Mouse (Mus musculus) left cerebral cortex, postnatal 25 days (tissue): ENCODE data around the gene Igsf3. TPM values are rescaled to one million over a fixed set of nuclear protein-coding genes. Genes with fewer than 3 reads are reported as not detected.

Experiments used
- DNase-seq, 2 experiments: peaks; one replicate each; pipeline ENCODE4 v3.0.0; 2022; ENCODE audit warnings: low spot score in 2 of 2, mixed read lengths in 1 of 2
- intact Hi-C: fragments of 180-260 bp; cut with DNase I; formaldehyde crosslinking; loops from one replicate; pipeline ENCODE4 v1.15.1; 2025
- total RNA-seq, 2 experiments: library from RNA; stranded (reverse); gene quantifications; 2 replicates each; pipeline ENCODE4 v1.2.3; 2021

The Igsf3 gene
- total RNA-seq, 2 experiments from 2014 or later = 21.4 to 22.0 TPM

GRCm38 (mm10) chr3:101486054-101486765 lies 109.3 kb downstream of the Igsf3 start:
- DNase-seq = no peak
- intact Hi-C loops = no loop called here

- no peak for DNase-seq
- intact Hi-C loops = no loop called here
Observed at GRCm38 (mm10) chr3:101487436-101487835, 110.6 kb downstream of the Igsf3 start.

- intact Hi-C loops = no loop called here
- DNase-seq = no peak
Observed at GRCm38 (mm10) chr3:101488204-101488603, 111.3 kb downstream of the Igsf3 start.

DNA sequence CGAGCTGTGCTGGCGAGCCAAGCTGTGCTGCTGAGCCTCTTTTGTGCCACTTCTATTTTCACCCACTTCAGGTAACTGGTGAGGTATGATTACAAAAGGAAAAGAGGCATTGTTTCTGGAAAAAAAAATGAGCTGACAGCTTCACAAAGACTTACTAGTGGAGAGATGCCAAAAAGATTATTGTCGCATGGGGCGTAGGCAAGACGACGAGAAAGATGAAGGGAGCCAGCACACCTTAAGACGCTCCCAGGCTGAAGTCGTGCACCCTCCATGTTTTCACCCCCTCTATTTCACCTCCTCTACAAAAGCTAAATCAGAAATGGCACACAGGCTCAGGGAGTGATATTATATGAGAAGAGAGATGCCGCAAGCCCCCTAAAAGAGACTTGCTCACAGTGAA lies 113.6 kb downstream of the Igsf3 start:
- intact Hi-C loops = loop anchor here (10.0 kb wide), 1 partner anchor 584 kb away; no protein-coding TSS in a partner anchor
- no peak for DNase-seq

DNA sequence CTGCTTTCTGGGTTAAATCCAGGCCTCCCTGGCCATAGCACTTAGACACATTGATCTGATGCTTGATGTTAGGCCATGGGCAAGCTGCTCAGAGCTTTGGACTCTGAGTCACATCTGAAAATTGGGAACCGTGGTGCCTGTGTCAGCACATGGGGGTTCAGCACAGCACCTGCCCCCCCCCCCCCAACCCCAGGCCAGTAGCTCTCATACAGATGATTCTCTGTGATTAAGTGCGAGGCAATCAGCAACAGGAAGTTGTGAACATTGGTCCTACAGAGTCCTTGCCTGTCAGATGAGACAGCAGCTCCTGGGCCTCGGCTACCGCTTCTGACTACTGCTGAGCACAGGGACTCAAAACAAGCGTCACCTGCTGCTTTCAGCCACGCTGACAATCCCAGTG lies 116.0 kb downstream of the Igsf3 start:
- intact Hi-C loops = loop anchor here (10.0 kb wide), 1 partner anchor 582 kb away; no protein-coding TSS in a partner anchor
- DNase-seq = no peak

- intact Hi-C loops = loop anchor here (1.0 to 10.0 kb wide), 2 partner anchors 318 to 581 kb away; no protein-coding TSS in a partner anchor
- DNase-seq = peak; percentile 91 to 93
Observed at GRCm38 (mm10) chr3:101493937-101494459, 117.1 kb downstream of the Igsf3 start.

- DNase-seq = no peak
- intact Hi-C loops = loop anchor here (10.0 kb wide), 1 partner anchor 577 kb away; no protein-coding TSS in a partner anchor
Observed at GRCm38 (mm10) chr3:101497432-101498030, 120.6 kb downstream of the Igsf3 start.

GRCm38 (mm10) chr3:101499906-101500305 lies 123.0 kb downstream of the Igsf3 start:
- intact Hi-C loops = loop anchor here (10.0 kb wide), 1 partner anchor 575 kb away; no protein-coding TSS in a partner anchor
- DNase-seq = no peak

GRCm38 (mm10) chr3:101500393-101501051 lies 123.6 kb downstream of the Igsf3 start:
- DNase-seq = no peak
- intact Hi-C loops = no loop called here

GRCm38 (mm10) chr3:101501611-101502010 lies 124.7 kb downstream of the Igsf3 start:
- DNase-seq = no peak
- intact Hi-C loops = no loop called here

DNA sequence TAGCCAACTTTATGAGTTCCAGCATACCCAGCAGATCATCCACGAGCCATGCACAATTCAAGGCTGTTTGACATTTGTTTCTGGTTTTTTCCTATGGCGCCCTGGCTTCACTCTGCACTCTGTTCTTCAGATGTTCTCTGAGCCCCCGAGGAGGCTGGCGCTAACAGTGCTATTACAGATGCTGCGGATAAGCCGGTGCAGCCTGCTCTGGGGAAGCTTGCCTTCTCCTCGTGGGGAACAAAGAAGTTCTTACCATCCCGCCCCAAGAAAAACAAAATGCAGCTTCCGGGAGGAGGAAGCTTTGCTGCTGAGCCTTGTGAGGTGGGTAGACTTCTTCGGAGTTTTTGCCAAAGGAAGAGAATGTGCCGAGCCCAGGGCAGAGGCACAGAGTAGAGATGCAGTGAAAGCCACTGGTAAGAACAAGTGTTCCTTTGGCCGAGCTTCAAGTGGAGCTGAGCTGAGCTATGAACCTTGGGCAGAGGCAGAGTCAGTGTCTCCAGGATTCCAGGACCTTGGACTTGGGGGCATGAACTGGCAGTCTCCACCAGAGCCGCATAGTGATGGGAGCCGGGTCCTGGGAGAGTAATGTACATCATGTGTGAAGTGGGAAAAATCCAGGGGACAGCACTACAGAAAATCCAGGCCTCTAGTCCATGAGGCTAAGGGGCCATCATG lies 125.3 kb downstream of the Igsf3 start:
- no peak for DNase-seq
- intact Hi-C loops = no loop called here

DNA sequence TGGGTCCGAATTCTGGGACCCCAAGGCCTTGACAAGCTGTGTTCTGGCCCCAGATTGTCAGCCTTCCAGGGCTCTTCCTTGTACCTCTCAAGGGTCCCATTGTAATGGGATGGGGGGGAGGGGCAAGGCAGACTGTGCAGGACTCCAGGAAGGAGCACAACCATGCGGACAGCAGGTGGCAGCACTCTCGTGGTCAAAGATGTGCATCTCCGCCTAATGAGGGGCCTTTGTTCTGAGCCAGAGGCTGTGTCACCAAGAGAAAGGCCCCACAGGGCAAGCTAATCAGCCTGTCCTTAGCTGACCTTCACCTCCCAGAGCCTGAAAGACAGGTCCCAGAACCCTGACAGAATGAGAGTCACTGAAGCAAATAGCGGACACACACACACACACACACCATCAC lies 129.3 kb downstream of the Igsf3 start:
- intact Hi-C loops = loop anchor here (1.0 to 5.0 kb wide), 4 partner anchors 66 to 306 kb away; partner anchors contain the start of gene Atp1a1
- DNase-seq = peak; percentile 76 to 84

- no peak for DNase-seq
- intact Hi-C loops = loop anchor here (1.0 to 5.0 kb wide), 4 partner anchors 65 to 305 kb away; partner anchors contain the start of gene Atp1a1
Observed at GRCm38 (mm10) chr3:101506970-101507702, 130.3 kb downstream of the Igsf3 start.

DNA sequence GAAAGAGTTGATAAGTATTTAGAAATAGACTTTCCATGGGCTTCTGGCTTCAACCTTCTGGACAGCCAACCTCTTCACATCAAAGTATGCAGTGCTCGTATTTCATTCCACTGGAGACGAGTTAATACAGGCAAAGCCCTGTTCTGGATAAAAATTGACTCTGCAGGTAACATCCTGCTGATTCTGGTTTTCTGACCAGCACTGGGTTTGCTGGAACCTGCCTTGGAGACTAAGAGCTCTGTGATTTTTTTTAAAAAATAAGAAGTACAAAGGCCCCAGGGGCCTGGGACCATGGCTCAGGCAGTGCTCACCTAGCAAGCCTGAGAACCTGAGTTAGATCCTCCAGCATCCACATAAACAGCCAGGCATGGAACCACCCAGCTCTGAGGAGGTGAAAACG lies 130.9 kb downstream of the Igsf3 start:
- intact Hi-C loops = loop anchor here (5.0 kb wide), 2 partner anchors 65 to 95 kb away; partner anchors contain the start of gene Atp1a1
- no peak for DNase-seq

GRCm38 (mm10) chr3:101509707-101510544 lies 133.0 kb downstream of the Igsf3 start:
- DNase-seq = no peak
- intact Hi-C loops = loop anchor here (5.0 kb wide), 2 partner anchors 62 to 92 kb away; partner anchors contain the start of gene Atp1a1

DNA sequence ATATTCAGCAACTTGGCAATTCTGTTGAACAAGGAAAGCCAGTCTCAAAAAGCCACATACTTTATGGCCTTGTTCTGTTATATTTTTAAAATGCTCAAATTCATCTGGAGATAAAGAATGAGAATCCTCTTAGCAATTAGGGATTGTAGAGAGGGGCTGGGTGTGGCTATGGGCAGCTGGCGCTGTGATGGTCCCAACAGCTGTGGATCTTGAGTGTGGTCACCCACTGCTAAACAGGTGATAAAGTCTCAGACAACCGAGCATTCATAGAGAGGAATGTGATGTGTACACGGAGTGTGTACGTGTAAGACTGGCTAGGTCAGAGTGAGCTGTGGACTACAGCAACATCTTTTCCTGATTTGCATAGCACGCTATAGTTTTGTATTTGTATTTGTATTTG lies 133.7 kb downstream of the Igsf3 start:
- intact Hi-C loops = no loop called here
- DNase-seq = no peak
